Mouse (Mus musculus) lung, adult 2 months (tissue): ENCODE data around the gene Dcaf17.

Source experiments
- CTCF ChIP-seq: fragments of 200-500 bp; IDR thresholded peaks from 2 replicates; pipeline ENCODE4 v1.5.1; 2011; ENCODE audit warnings: mild to moderate bottlenecking, low read length, control low read depth; ENCODE audit not compliant: insufficient read depth
- POLR2A ChIP-seq: fragments of 200-500 bp; IDR thresholded peaks from 2 replicates; pipeline ENCODE4 v1.6.1; 2011; ENCODE audit warnings: low read depth, mild to moderate bottlenecking, control low read depth, low read length, borderline replicate concordance; ENCODE audit errors: extremely low read depth

DNA sequence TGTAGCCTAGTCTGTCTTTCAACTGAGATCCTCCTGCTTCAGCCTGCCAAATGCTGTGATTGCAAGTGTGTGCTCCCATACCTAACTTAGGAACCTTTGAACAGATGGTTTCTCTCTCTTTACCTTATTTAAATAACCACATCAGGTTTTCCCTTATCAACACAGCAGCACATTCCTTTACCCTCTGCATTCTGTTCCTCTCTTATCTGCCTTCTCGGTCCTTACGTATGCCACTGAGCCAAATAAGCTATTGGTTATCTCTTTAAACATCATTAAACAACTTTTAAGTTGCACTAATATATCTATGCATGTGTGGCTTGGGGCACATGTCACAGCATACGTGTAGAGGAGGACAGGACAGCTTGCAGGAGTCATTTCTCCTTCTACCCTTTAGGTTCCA, 18.7 kb downstream of the Dcaf17 start:
- TF ChIP-seq CTCF, result no peak
- no peak for TF ChIP-seq POLR2A
